Mouse (Mus musculus): Measurements from ENCODE around the gene Gm49601.

DNA sequence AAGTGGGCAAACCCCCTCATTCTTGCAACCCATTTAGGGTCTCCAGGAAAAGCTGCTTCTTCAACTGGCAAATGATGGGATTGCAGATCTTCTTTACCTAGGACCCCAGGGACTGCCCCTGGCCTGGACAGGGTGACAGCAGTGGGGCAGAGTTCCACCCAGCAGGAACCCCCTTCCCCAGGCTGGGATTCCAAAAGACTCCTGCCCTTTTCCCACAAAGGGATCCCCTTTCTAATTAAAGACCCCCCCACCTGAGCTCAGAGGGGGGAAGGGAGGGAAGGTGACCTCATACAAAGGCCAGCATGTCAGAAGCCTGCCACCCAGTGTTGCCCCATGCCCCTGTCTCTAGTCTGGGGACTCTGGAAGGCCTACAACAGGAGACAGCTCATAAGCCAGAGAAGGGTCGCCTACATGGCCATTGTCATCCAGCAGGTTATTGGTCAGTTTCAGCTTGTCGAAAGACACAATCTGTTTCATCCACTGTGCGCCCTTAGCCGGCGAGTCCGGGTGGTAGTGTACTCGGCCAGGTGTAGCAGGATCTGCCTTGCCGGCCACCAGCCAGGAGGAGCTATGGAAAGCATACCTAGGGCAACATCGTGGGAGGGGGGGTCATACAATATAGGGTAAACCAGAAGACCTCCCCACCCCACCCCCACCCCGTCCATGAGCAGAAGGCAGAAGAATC, 42.4 kb downstream of the Gm49601 start:
- TF ChIP-seq EP300 (optimal IDR thresholded peaks at IDR 0.05) (no peak), CTCF (IDR thresholded peaks at IDR 0.05; ENCODE audit: low read depth) (no peak)
